In the genomic region with DNA sequence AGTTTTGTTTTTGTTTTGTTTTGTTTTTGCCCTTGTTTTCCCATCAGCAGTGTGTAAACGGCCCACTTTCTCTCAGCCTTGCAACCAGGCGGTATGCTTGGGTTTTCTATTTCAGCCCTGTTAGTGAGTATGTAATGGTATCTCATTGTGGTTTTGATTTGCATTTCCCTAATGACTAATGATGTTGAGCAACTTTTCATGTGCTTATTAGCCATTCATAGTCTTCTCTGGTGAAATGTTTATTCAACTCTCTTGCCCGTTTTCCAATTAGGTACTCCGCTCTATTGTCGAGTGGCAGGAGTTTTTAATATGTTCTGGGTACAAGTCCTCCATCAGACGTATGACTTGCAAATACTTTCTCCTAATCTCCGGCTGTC, we compare ENCODE assay signal across 10 mouse cellular contexts.
DNase-seq lines count a peak whose midpoint lies in the region; ATAC-seq and TF ChIP-seq lines count a peak whose summit lies in the region.
"Had no signal": no experiment of that assay in that cellular context is flagged by ENCODE, and none has a peak within 500 bp of the region (broad histone marks: within the 10 kb centered on the region; RNA-seq: fewer than 3 reads in every experiment).

No protein-coding gene starts in this region.

- WGBS in forebrain, embryonic 11.5 days, result 40% methylated on average over 7 of the region's 7 CpGs
- 56% methylated on average over 7 of the region's 7 CpGs for WGBS in forebrain, embryonic 10.5 days
- 70% methylated on average over 7 of the region's 7 CpGs for WGBS in liver, adult 2 months
- WGBS in macrophage (ENCODE audit: missing documents), result 31% methylated on average over 7 of the region's 7 CpGs

- intact Hi-C loops in left cerebral cortex, postnatal 10 days (cut with DNase I), result no loop called here

- peak; percentile 49; the same call in 1 of the 2 replicates for ATAC-seq in forebrain, embryonic 11.5 days (replicated peaks; ENCODE audit: low FRiP score)
- peak; percentile 68 for ATAC-seq in common myeloid progenitor, adult 5-6 weeks (replicated peaks; ENCODE audit: low read depth, poor library complexity, severe bottlenecking)

- H3K4me1 ChIP-seq in forebrain, embryonic 11.5 days (replicated peaks; ENCODE audit: control insufficient read depth, insufficient read depth, low read length), result peaks cover 5% of the 10 kb centered on the region; the same call in 1 of the 2 replicates
- H3K4me1 ChIP-seq in forebrain, embryonic 10.5 days, result peaks cover 26% of the 10 kb centered on the region
- H3K4me1 ChIP-seq in liver, adult 2 months (ENCODE audit: control insufficient read depth, insufficient read depth, low read length), result peaks cover 6% of the 10 kb centered on the region

- H3K4me3 ChIP-seq in forebrain, embryonic 11.5 days (ENCODE audit: low read depth, low read length), result no peak overlapping the region
- no peak overlapping the region for H3K4me3 ChIP-seq in forebrain, embryonic 10.5 days
- H3K4me3 ChIP-seq in liver, adult 2 months (ENCODE audit: insufficient read depth, low read depth, low read length), result no peak overlapping the region
- no peak overlapping the region for H3K4me3 ChIP-seq in macrophage (ENCODE audit: inconsistent target)

- TF ChIP-seq CTCF in liver, adult 2 months (IDR thresholded peaks at IDR 0.05; ENCODE audit: low read depth, low read length), result no peak

- no peak for TF ChIP-seq POLR2A in liver, adult 2 months (IDR thresholded peaks at IDR 0.05; ENCODE audit: extremely low read depth, insufficient read depth, low read length)

- H3K9me3 ChIP-seq in forebrain, embryonic 11.5 days (ENCODE audit: control insufficient read depth, low read length), result no peaks in the 10 kb centered on the region
- no peaks in the 10 kb centered on the region for H3K9me3 ChIP-seq in forebrain, embryonic 10.5 days

- no peak overlapping the region for H3K27ac ChIP-seq in forebrain, embryonic 11.5 days (ENCODE audit: low read depth, low read length)
- H3K27ac ChIP-seq in forebrain, embryonic 10.5 days, result no peak overlapping the region
- no peak overlapping the region for H3K27ac ChIP-seq in liver, adult 2 months (replicated peaks; ENCODE audit: insufficient read depth, low read depth, low read length)
- H3K27ac ChIP-seq in macrophage, result peak overlapping the region; percentile 34
- H3K27ac ChIP-seq: liver, embryonic 14.5 days had no signal

- peaks cover 63% of the 10 kb centered on the region for H3K27me3 ChIP-seq in forebrain, embryonic 11.5 days (ENCODE audit: control insufficient read depth, insufficient read depth, low read length)
- peaks cover 82% of the 10 kb centered on the region for H3K27me3 ChIP-seq in forebrain, embryonic 10.5 days (ENCODE audit: poor library complexity, severe bottlenecking)
- no peaks in the 10 kb centered on the region for H3K27me3 ChIP-seq in liver, adult 2 months (ENCODE audit: control insufficient read depth, insufficient read depth, low read length)

- no peaks in the 10 kb centered on the region for H3K79me2 ChIP-seq in liver, adult 2 months (ENCODE audit: control insufficient read depth, insufficient read depth, low read length)
- no peaks in the 10 kb centered on the region for H3K79me2 ChIP-seq in macrophage (ENCODE audit: inconsistent target)

- no peak overlapping the region for H3K9ac ChIP-seq in forebrain, embryonic 11.5 days (ENCODE audit: low read length)
- H3K9ac ChIP-seq in liver, adult 2 months (ENCODE audit: low read depth, low read length), result no peak overlapping the region
- H3K9ac ChIP-seq: liver, embryonic 14.5 days had no signal

- H3K4me2 ChIP-seq in forebrain, embryonic 11.5 days (ENCODE audit: low read depth, low read length, severe bottlenecking), result no peak overlapping the region

- no peak for DNase-seq in forebrain, embryonic 11.5 days (ENCODE audit: low spot score)
- no peak for DNase-seq in forebrain, embryonic 10.5 days (ENCODE audit: extremely low spot score, low spot score)
- peak; percentile 17 for DNase-seq in liver, adult 2 months (ENCODE audit: extremely low read depth, low read depth, low spot score)
- DNase-seq in liver, result no peak
- no peak for DNase-seq in left cerebral cortex, postnatal 10 days (ENCODE audit: extremely low spot score in 1 of 2, low spot score in 2 of 2)
- no peak for DNase-seq in adipocyte (ENCODE audit: low spot score)
- DNase-seq: B cell, adult 2 months had no signal

- H3K36me3 ChIP-seq in forebrain, embryonic 11.5 days (ENCODE audit: control insufficient read depth, insufficient read depth, low read length), result no peaks in the 10 kb centered on the region
- no peaks in the 10 kb centered on the region for H3K36me3 ChIP-seq in forebrain, embryonic 10.5 days (replicated peaks)
- H3K36me3 ChIP-seq in liver, adult 2 months (ENCODE audit: control insufficient read depth, insufficient read depth, low read length), result no peaks in the 10 kb centered on the region
- H3K36me3 ChIP-seq in macrophage (ENCODE audit: inconsistent target), result no peaks in the 10 kb centered on the region
